Mouse (Mus musculus): Measurements from ENCODE around the gene Col26a1. TPM values are rescaled to one million over a fixed set of nuclear protein-coding genes. Genes with fewer than 3 reads are reported as not detected.
"Not testable (repeated sequence)": the region's sequence is repeated elsewhere in the genome, so short reads cannot be mapped to it uniquely, and the experiment has no call there.

Col26a1 gene
- polyA plus RNA-seq, 2 experiments from 2014 or later: 0.41 TPM; not detected in 1

DNA sequence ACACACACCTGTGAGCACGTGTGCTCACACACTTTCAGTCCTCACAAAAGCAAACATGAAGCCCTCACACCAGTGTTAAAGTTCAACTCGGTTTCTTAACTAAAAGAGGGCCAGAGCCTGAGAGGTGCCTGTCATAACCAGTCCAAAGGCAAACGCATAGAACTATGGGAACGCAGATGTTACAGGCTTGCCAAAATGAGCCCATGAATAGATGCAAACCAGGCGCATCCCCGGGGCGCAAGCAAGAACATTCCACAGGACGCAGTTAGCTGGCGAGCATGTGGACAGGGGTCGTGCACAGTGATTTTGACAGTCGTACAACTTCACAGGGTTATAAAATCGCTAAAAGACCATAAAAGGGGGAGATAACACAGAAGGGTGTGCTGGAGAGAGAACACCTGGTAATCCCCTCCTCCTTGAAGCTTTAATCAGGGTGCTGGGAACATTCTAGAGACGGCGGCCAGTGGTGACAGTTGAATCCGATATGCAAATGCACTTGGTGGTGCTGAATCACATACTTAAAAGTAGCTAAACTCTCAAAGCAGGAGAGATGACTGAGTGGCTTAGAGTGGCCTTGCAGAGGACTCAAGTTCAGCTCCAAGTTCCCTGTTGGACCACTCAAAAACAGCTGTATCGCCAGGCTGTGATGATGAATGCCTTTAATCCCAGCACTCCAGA, 76.5 kb downstream of the Col26a1 start:
- no peak for ATAC-seq

- ATAC-seq: no peak
Observed at GRCm38 (mm10) chr5:136805019-136805418, 78.0 kb downstream of the Col26a1 start.

- no peak for ATAC-seq
Observed at GRCm38 (mm10) chr5:136804246-136804645, 78.8 kb downstream of the Col26a1 start.

DNA sequence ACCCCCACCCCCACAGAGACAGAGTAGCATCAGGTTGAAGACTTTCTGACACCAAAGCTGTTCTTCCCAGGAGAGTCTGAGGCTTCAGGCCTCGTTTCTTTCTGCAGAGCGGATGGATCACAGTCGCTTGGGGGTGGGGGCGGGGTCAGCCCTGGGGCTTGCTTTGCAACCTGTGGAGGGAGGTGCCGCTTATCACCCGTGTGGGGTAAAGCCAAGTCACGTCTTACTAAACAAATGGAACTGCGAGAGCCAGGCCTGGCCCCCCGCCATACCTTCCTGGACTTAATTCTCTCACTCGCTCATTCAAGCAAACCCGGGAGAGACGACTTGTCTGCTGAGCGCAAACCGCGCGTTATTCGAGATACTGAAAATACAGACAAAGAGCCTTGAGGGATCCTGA, 80.3 kb downstream of the Col26a1 start:
- no peak for ATAC-seq

DNA sequence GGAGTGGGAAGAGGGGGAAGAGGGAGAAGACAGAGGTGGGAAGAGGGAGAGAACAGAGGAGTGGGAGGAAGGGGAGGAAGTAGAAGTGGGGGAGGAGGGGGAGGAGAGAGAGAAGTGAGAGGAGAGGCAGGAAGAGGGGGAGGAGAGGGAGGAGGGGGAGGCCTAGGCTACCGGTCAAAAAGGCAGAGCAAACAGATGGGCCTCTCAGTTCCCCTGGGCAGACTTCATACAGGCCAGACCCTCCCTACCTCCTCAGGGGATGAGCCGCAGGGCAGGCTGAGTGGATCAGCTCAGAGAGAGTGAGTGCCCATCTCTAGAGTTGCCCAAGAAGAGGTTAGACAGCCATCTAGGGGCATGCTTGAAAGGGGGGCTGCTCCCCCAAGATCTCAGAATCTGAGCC, 86.1 kb downstream of the Col26a1 start:
- ATAC-seq: no peak

DNA sequence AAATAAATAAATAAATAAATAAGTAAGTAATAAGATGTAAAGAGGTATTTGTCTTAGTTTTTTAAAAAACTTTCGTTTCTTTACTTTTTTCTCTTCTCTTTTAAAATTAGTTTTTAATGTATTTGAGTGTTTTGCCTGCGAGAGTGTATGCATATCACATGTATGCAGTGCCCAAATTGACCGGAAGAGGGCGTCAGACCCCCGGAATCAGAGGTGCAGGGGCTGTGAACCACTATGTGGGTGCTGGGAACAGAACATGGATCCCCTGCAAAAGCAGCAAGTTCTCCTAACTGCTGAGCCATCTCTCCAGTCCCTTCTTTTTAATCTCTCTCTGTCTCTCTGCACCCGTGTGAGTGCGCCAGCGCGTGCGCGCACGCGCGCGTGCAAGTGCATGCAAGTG, 89.2 kb downstream of the Col26a1 start:
- ATAC-seq: no peak

DNA sequence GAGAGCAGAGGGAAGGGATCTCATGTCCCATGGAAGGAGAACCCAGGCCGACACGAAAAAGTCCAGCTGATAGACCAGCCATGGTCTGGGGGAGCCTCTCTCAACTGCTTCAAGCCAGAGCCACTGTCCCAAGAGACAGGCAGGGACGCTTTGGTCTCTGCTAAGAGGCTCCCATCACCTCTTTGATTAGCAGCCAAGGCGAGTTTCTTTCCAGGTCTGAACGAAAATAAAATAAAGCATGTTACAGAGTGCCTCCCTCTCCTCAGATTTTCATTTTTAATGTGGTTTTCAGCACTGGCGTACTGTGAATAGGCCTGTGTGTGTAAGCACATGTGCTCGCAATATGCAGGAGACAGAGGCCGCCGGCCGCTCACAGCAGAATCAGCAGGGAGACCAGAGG, 90.5 kb downstream of the Col26a1 start:
- no peak for ATAC-seq

GRCm38 (mm10) chr5:136791204-136791603, 91.8 kb downstream of the Col26a1 start:
- no peak for ATAC-seq

DNA sequence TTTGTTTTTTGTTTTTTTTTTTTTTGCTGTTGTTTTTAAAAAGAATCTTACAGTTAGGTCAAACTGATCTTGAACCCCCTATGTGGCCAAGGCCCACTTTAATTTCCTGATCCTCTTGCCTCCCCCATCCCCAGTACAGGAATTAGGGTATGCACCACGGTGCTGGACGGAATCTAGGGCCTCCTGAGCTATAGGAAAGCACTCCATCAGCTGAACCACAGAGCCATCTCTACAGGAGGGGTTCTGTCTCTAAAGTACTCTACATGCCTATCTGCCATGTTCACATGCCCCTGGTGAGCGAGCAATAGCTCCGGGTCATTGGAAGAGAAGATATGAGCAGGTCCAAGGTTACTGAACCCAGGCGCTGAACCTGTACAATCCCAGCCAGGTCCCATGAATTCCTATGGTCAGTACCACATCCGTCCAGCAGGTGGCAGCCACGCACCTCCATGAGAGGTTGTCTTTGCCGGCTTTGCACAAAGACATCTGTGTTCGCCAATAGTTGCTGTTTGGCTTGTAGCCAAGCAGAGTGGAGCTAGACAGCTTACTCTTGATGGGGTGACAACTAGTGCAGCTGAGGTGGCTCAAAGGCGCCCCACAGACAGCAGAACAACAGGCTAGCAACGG, 92.3 kb downstream of the Col26a1 start:
- peak; percentile 53 for ATAC-seq

DNA sequence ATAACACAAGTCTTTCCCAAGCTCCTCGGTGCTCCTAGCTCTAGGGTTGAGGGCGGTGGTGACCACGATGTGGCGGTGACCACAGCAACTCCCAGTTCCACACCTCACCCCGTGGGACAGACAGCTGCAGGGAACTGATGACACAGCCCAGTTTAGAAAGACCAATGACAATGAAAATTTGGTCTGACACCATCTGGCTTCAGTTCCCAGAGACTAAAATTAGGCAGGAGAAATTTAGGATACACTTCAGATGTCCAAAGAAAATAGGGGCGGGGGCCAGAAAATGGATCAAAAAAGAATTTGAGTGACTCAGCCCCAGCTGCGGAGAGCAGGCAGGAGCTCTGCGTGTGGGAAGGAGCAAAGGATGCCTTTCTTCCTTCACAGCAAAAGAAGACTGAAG, 98.5 kb downstream of the Col26a1 start:
- no peak for ATAC-seq

GRCm38 (mm10) chr5:136782600-136782999, 100.4 kb downstream of the Col26a1 start:
- ATAC-seq: no peak

- no peak for ATAC-seq
Observed at GRCm38 (mm10) chr5:136780465-136780864, 102.5 kb downstream of the Col26a1 start.

DNA sequence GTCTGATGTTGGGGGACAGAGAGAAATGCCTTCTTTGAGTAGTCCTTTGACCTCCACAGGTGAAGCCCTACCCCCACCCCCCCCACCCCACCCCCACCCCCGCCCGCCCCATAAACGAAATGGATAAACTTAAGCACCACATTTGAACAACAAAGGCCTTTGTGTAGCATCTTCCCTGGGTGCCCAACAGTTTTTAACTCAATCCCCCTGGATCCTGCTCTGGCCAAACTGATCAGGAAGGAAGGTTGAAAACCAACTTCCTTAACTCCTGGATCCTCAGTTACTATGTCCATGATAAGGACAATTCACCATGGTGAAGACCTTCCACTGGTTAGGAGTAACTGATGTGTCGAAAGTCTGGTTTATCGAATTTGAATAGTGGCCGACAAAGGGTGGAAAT, 103.1 kb downstream of the Col26a1 start:
- ATAC-seq: no peak

- no peak for ATAC-seq
Observed at GRCm38 (mm10) chr5:136775548-136775947, 107.5 kb downstream of the Col26a1 start.

DNA sequence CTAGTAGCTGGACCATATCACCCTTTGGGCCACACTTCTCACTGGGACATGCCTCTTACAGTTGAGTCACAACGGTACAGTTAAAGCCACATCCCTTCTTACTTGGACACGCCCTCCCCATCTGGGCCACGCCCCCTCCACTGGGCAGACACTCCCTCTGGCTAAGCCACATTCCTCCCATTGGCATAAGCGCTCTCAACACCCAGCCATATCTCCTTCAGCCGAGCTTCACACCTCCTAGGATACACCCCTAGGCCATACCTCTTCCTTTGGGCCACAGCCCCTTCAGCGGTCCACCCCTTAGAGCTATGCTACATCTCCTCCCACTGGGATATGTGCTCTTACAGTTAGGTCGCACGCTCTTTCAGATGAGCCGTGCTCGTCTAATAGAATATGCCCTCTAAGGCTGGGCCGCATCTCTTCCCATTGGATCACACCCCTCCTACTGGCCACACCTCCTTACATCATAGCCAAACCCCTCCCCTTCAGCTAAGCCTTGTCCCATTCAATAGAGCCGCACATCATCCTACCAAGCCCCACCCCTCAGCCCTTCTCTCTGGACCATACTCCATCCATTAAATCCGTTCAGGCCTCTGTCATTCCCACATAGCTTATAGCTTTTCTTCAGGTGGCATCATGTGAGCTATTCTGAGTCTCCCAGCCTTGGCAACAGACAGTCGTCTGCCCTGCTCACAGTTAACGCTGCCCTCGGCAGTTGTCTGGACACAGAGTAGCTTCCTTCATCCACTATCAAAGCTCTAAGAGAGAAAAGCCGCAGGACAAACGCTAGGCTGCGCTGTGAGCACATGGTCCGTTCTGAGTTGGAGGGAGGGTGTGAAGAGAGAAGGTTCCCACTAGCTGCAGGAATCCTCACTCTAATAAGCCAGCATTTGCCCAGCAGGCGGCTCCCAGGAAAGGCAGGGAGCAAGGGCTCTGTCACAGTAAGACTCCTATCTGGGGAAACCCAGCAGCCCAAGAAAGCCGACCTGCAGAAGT, 109.7 kb downstream of the Col26a1 start:
- no peak for ATAC-seq

GRCm38 (mm10) chr5:136771132-136771531, 111.9 kb downstream of the Col26a1 start:
- ATAC-seq: no peak

GRCm38 (mm10) chr5:136767304-136767703, 115.7 kb downstream of the Col26a1 start:
- no peak for ATAC-seq

DNA sequence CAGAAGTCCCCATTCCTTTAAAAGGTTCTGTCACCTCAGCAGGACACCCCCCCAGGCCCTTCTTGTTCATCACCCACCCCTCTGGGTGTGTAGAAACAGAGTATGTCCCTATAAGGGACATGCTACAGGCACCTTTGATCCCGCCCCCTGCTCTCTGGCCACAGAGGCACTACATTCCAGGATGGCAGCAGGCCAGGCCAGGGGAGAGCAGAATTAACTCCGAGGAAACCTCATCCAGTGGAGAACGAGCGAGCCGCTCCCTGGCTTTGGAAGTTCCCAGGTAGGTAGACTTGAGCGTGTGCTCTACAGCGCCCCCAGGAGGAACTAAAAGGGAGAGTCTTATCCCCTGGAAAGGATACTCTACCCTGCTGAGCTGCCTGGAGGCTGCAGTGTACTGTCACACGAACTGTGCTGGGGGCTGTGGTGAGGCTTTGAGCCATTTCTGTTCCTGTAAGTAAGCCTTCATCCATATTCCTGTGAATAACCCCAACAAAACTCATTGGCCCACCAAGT, 118.8 kb downstream of the Col26a1 start:
- ATAC-seq: no peak

GRCm38 (mm10) chr5:136760345-136760744, 122.7 kb downstream of the Col26a1 start:
- no peak for ATAC-seq

DNA sequence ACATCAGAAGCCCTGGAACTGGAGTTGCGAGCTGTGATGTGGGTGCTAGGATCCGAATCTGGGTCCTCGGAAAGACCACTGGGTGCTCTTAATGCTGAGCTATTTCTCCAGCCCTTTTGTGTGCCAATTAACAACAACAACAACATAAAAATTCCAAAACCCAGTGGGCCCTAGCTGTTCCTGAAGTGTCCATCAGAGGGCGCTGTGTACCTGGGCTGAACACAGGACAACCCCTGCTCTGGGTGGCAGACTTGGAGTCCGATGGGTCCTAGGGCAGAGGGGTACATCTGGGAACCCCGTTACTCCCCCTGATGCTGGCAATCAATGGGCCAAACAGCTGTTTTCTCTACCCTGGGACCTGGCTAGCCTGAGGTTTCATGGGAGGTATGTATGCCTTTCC, 123.2 kb downstream of the Col26a1 start:
- no peak for ATAC-seq

- no peak for ATAC-seq
Observed at GRCm38 (mm10) chr5:136755696-136756095, 127.3 kb downstream of the Col26a1 start.

DNA sequence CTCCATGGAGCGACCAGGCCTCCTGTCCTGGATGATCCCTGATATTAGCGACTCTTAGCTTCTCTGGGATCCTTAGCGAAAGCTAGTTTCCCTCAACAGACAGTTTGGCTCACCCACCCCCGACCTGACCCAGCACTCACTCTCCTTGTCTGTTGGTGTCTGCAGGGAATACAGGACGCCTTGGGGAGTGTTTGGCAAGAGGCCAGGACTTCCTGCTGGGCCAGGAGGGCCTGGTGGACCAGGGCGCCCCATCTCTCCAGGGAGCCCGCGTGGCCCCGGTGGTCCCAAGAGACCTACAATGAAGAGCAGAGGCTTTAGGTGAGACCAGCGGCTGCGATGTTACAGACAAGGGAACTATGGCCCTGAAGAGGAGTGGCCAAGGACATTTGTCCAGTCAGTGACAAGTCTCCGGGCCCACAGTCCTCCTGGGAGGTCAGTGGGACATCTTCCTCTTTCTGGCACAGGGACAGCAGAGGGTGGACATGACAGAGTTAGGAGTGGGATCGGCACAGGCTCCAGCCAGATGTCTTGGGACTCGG, 128.9 kb downstream of the Col26a1 start:
- no peak for ATAC-seq

GRCm38 (mm10) chr5:136753176-136753575, 129.8 kb downstream of the Col26a1 start:
- not testable (repeated sequence) for ATAC-seq

Data from CD4-positive, CD25-positive, alpha-beta regulatory T cell, adult 4 months (primary cell).